Mouse (Mus musculus): ENCODE measurements around the gene Psmd9. TPM values are rescaled to one million over a fixed set of nuclear protein-coding genes. Genes with fewer than 3 reads are reported as not detected.

Gene Psmd9
- polyA plus RNA-seq (2014; fragmentation: Illumina TruSeq; extraction: RNeasy Lipid Tissue Mini Kit (QIAGEN cat#74804); ENCODE audit: low read depth, low replicate concordance), result 23.2 TPM

GRCm38 (mm10) chr5:123169284-123169683, at the start of gene Psmd9:
Gene Psmd9, plus strand, starts transcription at chr5:123169413.

DNA sequence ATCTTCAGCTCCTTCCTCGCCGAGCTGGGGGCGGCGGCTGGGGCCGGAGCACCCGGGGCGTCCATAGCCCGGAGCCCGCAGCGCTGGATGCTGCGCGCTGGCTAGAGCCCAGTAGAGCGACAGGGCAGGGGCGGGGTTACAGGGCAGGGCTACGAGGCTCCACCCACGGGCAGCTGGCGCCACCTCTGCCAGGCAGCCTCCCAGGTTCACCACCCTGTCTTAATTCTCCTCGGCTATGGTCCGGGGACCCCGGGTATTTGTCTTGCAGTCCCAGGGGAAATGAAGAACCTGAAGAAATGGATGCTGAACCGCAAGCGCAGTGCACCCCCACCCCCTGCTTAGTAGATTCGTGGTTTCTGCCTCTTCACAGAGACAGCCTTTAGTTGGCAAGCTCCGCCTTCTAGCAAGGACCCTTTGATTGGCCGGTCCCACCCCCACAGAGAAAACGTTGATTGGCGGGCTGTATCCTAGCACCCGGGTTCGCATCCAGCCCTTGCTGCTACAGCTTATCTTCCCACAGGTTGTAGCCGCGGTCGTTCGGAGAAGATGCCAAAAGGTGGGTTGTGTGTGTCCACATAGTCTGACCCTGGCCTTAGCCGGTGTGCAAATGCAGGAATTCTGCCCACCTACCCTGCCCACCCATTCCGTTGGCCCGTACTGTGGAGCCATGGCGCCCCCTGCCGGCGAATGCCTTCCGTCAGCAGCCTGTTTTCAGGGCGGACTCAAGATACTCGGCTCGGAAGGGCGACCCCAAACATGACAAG, 36.7 kb upstream of the Psmd9 start, which contains the start of gene Rhof:
Rhof (minus strand) TSS at position 385 of the 764 bp plus-strand sequence.

DNA sequence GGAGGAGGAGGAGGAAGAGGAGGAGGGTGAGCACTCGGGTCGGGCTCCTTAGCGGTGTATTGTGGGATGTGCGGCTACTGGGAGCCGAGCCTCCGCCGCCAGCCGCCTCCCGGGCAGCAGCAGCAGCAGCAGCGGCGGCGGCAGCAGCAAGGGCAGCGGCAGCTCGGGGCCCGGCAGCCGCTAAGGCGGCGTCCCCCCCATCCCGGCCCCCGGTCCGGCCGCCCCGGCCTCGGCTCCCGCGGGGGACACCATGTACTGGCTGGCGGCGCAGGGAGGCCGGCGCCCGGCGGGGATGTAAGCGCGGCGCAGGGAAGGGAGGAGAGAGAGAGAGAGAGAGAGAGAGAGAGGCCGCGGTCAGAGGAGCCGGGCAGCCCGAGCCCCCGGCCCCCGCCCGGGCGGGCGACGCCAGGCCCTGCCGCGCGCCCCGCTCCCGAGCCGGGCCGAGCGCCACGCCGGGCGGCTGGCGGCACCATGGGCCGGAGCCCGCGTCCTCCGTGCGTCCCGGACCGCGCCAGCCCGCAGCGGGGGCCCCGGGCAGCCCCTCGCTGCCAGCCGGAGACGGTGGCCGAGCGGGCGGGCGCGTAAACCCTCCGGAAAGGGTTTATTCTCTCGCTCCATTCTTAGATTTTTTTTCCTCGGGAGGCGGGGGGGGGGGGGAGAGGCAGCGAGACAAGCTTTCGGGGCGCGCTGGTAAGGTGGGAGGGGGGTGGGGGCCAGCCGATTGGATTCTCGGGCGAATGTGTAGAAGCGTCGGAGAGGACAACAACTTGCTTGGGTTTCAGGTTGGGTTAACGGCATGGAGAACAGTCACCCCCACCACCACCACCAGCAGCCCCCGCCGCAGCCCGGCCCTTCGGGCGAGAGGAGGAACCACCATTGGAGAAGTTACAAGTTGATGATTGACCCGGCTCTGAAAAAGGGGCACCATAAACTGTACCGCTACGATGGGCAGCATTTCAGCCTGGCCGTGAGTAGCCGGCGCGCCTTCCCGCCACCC, 26.8 kb upstream of the Psmd9 start, which contains the start of gene Setd1b:
Setd1b (plus strand) TSS at position 33 of the 997 bp plus-strand sequence.

GRCm38 (mm10) chr5:123182651-123183050, 13.4 kb downstream of the Psmd9 start, which contains the start of gene Hpd:
Gene Hpd, minus strand, starts transcription at chr5:123182727.

GRCm38 (mm10) chr5:123251834-123252233, 82.6 kb downstream of the Psmd9 start, which contains the start of gene Wdr66:
Gene Wdr66, plus strand, starts transcription at chr5:123252102.

Other genes with a start within 250 kb of the Psmd9 start
- gene Kdm2b, start 179.6 kb upstream of the Psmd9 start, polyA plus RNA-seq (2014; fragmentation: Illumina TruSeq; extraction: RNeasy Lipid Tissue Mini Kit (QIAGEN cat#74804); ENCODE audit: low read depth, low replicate concordance), result 17.7 TPM
- 14.2 TPM for gene Orai1, start 154.3 kb upstream of the Psmd9 start, polyA plus RNA-seq (2014; fragmentation: Illumina TruSeq; extraction: RNeasy Lipid Tissue Mini Kit (QIAGEN cat#74804); ENCODE audit: low read depth, low replicate concordance)
- gene Morn3, start 122.4 kb upstream of the Psmd9 start, polyA plus RNA-seq (2014; fragmentation: Illumina TruSeq; extraction: RNeasy Lipid Tissue Mini Kit (QIAGEN cat#74804); ENCODE audit: low read depth, low replicate concordance), result 17.7 TPM
- gene Tmem120b, start 101.0 kb upstream of the Psmd9 start, polyA plus RNA-seq (2014; fragmentation: Illumina TruSeq; extraction: RNeasy Lipid Tissue Mini Kit (QIAGEN cat#74804); ENCODE audit: low read depth, low replicate concordance), result 44.1 TPM
- gene Rhof, start 36.7 kb upstream of the Psmd9 start, polyA plus RNA-seq (2014; fragmentation: Illumina TruSeq; extraction: RNeasy Lipid Tissue Mini Kit (QIAGEN cat#74804); ENCODE audit: low read depth, low replicate concordance), result 1.2 TPM
- gene Setd1b, start 27.2 kb upstream of the Psmd9 start, polyA plus RNA-seq (2014; fragmentation: Illumina TruSeq; extraction: RNeasy Lipid Tissue Mini Kit (QIAGEN cat#74804); ENCODE audit: low read depth, low replicate concordance), result 13.3 TPM
- gene Hpd, start 13.3 kb downstream of the Psmd9 start, polyA plus RNA-seq (2014; fragmentation: Illumina TruSeq; extraction: RNeasy Lipid Tissue Mini Kit (QIAGEN cat#74804); ENCODE audit: low read depth, low replicate concordance), result 0.73 TPM
- gene Wdr66, start 82.7 kb downstream of the Psmd9 start, polyA plus RNA-seq (2014; fragmentation: Illumina TruSeq; extraction: RNeasy Lipid Tissue Mini Kit (QIAGEN cat#74804); ENCODE audit: low read depth, low replicate concordance), result 5.4 TPM
- 19.9 TPM for gene Bcl7a, start 174.4 kb downstream of the Psmd9 start, polyA plus RNA-seq (2014; fragmentation: Illumina TruSeq; extraction: RNeasy Lipid Tissue Mini Kit (QIAGEN cat#74804); ENCODE audit: low read depth, low replicate concordance)
- gene Mlxip, start 225.4 kb downstream of the Psmd9 start, polyA plus RNA-seq (2014; fragmentation: Illumina TruSeq; extraction: RNeasy Lipid Tissue Mini Kit (QIAGEN cat#74804); ENCODE audit: low read depth, low replicate concordance), result 24.1 TPM

Data from adipose tissue, adult 10 weeks (tissue).